Mouse (Mus musculus) frontal cortex, postnatal 36 days (tissue): ENCODE measurements around the gene Mcrip1.

ENCODE experiments used
- DNase-seq, 2 experiments: peaks; one replicate each; pipeline ENCODE4 v3.0.0; 2022; ENCODE audit warnings: low spot score in 2 of 2

Gene Mcrip1

DNA sequence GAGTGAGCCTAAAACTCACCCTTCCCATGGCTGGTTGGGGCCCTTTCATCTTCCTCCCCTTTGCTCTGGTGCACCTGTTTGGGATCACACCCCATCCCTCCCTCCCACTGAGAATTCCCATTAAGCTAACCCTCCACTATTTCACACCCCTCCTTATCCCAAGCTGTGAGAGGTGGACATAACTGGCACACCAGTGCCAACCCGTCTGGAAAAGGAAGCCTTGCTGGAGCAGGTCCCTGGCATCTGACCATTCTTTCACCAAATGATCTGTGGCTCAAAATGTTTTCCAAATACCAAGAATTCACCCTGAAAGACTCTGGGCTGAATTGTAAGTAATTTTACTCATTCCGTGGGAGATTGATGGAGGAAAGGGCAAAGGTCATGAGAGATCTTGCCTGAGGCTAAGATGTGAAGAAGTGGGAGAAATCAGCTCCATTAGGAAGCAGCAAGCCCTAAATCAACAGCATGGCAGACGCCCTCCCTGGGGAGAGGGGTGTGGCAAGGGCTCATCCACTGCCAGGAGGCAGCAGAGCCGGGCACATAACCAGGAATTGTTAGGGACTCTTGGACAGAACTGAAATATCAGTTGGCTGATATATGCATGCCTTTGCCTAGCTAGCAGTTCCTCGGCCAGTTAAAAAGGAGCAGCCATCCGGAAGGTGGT is 36.6 kb downstream of the Mcrip1 start:
- no peak for DNase-seq

DNA sequence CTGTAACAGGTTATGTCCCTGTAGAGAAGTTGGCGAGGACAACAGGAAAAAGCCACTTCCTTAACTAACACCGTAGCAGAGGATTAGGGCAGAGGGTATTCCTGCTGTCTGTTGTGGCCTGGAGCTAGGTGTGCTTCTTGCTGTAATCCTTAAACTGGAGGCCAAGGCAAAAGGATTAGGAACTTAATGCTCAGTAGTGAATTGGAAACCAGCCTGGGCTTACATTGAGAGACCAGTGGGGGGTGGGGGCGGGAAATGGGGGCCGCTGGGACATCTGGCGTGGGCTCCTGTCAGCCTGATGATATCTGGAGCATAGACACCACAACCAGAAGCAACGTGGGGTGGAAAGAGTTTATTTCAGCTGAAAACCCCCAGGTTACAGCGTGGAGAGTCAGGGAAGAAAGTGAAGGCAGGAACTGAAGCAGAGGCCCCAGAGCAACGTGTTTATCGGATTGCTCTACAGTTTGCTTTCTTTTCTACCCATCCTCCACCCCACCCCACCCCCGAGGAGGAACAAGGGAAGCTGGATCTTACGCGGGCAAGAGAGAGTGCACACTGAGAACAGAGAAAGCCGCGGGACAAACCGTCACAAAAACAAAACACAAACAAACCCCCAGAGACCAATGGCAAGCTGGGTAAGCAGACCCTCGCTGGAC is 39.0 kb downstream of the Mcrip1 start:
- DNase-seq: no peak

DNA sequence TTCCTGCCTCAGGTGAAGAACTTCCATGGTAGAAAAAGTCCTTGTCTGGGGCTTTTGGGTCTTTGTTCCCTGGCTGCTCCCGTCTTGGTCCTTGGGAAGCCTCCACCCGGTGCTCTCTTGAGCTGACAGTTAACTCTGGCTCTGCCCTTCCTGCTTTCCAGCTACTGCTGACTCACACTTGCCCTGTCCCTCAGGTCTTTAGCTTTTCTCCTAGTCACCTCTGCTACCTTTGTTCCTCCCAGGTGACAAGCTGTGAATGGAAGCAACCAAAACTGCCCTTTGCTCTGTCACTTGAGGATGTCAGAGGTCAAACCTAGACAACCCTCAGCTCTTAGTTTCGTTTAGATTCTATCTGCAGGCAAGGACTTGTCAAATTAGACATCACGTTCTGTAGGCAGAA is 39.6 kb downstream of the Mcrip1 start:
- no peak for DNase-seq

DNA sequence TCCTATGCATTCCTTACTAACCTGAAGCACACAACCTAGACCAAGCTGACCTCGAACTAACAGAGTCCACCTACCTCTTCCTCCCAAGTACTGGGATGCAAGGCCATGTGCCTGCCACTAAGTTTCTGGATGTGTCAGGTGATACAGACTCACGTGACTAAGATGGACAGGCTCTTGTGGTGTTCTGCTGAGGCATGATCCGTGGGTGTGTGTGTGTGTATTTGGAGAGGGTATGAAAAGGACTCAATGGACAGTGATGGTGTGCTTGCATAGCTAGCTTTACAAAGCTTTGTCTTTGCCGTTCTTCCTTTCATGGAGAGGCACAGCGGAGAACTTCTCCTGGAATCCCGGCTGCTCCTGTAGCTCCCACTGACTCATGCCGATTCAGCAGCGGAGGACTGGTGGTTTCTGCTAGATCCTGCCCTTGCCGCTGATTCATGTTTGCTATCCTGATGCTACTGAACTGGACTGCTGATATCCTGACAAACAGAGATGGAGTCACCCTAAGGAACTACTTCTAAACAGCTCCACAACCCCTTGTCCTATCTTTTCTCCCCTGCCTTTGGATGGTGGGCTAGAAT is 41.1 kb downstream of the Mcrip1 start:
- DNase-seq: no peak

DNA sequence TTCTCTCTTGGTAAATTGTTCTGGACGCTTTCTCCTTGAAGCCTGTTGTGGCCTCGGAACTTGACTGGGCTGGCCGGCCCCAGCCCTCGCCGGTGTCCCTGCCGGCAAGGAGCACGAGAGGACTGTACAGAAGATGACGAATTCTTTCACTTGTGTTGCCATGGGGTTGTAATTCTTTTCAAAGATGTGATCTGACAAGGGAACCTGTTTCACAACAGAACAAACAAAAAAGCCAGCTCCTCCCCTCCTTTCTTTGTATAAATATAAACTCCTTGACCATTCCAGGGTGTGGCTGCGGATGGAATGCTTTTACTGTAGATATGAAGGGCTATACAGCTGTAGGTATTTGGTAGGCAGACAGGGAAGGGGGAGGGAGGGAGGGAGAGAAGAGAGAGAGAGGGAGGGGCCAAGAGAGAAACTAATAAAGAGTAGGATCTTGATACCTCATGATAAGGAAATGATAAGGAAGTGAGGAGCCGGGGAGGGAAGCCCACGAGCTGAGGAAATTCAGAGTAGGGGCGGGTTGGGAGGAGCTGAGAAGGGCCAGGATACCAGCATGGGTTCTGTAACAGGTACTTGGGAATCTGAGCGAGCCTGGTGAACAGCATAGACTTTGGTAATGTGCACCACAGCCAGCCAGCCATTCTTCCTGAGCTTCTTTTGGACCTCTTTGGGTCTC is 41.8 kb downstream of the Mcrip1 start:
- DNase-seq: no peak

DNA sequence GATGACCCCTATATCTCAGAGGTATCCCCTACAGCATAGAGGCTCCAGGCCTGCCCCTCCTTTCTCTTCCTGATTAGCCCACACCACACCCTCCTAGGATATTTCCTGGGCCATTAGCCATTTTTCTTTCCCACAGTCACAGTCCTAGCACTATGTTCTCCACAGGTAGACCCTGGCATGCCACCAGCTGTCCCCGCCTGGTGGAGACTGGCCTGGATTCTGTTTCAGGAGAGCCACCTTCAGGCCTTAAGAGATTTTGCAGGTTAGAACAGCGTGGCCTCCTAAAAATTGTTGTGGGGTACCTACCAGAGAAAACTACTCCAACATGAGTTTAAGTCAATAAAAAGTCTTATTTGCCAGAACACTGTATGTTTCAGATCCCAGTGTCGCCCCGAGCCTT is 42.6 kb downstream of the Mcrip1 start:
- DNase-seq: no peak

DNA sequence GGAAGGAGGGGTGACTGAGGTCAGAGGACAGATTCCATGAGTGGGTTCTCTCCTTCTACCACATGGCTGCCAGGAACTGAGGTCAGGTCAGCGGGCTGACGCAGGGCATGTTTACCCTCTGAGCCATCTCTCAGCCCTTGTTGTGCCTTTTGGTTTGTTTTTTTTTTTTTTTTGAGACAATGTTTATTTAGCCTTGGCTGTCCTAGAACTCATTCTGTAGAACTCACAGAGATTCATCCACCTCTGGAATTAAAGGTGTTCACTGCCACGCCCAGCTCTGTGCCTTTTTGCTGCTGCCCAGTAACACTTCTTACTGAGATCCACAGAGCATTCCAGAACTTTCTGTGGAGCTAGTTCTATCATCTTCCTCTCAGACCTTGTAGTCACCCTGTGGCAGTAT is 43.9 kb downstream of the Mcrip1 start:
- DNase-seq: no peak

DNA sequence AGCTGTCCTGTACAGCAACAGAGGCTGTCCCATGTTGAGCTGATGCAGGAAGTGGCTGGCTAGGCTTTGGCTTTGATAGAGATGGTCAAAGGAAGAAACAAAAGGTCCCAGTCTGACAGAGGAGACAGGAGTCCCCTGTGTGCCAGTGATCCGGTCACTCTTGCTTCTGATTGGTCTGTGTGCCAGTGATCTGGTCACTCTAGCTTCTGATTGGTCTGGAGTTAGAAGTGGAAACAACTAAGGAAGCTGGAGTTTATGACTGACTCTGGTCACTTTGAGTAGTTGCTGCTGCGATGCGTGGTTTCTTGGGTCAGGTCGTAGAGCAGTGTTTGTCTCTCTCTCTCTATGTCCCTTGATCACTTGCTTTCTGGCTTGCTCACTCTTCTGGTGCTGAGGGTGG is 47.8 kb downstream of the Mcrip1 start:
- no peak for DNase-seq

DNA sequence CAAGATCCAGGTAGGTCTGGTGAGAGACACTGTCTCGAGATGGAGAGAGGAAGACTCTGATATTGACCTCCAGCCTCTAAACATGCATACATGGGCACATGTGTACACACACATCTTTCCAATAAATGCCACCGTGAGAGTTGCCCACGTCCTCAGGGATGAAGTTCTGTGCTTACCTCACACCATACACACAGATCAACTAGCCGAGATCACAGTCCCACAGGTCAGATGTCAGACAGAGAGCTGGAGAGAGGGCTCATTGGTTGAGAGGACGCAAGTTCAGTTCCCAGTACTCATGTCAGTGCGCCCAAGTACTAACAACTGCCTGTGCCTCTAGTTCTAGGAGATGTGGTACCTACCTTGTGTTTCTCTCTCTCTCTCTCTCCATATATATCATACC is 48.5 kb downstream of the Mcrip1 start:
- no peak for DNase-seq

DNA sequence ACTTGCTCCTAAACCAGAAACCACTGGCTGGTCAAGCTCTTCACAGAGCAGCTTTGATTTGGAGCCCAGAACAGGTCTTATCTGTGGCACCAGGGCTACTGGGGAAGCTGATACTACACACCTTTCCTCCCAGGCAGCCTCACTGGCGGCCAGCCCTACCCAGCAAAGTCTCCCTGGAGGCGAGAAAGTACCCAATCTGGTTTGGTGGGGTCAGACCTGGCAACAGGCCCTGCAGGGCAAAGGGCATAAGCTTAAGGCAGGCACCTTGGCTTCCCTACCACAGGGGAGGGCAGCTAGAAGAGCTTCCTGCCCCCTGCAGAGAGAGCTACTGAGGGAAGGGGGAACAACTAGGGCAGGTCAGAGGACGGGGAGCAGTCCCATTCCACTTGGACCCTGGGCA is 49.2 kb downstream of the Mcrip1 start:
- no peak for DNase-seq

DNA sequence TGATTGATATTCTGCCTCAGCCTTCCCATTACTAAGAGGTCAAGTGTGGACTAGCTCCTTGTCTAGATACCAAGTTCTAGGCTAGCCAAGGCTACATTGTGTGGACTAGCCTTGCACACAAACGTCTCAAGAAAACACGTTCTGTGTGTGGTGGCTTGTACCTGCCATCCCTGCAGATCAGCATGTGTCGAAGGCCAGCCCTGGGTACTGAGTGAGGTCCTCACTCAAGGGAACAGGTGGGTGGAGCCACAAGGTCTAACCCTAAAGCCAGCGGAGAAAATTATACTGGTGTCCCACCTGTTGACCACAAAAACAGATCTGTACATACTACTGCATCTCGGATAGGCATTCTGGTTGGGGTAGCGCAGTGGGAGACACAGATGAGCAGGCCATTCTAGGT is 49.6 kb downstream of the Mcrip1 start:
- DNase-seq: no peak

DNA sequence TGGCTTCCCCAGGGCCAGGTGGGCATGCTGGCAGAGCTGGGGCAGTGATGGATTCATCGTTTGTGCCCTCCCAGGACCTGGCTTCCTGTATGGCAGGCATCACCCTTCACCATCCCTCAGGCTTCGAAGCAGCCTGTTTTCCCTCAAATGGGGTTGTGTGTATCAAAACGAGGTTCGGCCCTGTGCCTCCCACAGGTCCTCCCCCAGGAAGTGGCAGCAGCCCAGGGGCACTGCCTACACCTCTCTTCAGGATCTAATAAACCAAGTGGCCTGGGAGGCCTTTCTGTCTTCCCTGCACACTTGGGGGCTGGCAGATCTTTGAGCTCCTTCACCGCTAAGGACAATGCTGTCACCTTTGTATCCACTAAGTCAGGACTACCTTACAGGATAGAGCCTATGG is 50.6 kb downstream of the Mcrip1 start:
- DNase-seq: no peak

DNA sequence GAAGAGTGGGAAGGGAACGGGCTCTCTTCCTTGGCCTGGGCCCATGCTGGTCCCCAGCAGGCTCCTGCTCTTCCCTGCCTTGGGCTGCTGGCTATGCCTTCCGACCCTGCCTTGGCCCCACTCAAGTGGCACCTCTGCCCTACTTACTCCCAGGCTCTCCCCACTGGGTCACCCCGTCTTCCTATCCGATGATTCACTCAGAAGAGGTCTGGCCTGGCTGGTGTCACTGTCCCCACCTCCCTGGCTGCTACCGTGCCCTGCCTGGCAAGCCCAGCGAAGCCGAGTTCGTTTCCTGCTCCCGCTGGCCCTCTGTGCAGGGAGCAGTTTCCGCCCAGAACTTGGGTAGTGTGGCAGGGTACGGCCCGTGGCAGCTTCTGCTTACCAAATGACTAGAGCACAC is 51.3 kb downstream of the Mcrip1 start:
- DNase-seq: no peak

DNA sequence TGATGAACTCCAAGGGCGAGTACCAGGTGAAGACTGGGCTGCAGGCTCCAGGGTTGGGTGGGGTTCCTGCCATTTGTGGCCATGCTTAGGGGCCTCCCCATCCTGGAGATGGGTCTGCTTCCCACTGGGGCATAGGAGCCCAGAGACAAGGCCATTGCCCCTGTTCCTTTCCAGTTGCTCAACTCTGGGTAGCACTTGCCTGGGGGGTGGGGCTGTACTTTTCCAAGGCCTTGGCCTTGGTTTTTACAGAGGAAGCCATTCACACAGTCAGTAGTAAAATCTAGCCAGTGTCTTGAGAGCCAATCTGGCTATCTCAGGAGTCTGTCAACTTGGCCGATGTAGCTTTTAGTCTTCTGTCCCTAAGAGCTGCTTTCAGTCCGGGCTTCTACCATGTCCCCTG is 52.1 kb downstream of the Mcrip1 start:
- no peak for DNase-seq

DNA sequence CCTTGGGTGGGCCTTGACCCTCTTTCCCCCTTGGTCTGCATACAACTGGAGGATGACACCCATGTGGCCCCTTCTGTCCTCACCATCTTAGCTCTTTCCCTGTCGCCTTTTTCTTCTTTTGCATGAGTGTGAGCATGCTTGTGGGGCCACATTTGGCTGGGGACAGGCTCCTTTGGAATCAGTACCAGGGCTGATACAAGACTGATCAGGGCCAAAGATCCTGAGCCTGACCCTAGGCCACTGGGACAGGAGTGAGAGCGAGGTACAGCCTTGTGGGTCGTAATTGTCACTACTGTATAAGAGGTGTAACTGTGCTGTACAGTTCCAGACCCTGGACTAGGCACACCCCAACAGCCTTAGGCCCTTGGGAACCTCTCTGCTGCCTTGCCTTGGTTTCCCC is 55.6 kb downstream of the Mcrip1 start:
- no peak for DNase-seq

DNA sequence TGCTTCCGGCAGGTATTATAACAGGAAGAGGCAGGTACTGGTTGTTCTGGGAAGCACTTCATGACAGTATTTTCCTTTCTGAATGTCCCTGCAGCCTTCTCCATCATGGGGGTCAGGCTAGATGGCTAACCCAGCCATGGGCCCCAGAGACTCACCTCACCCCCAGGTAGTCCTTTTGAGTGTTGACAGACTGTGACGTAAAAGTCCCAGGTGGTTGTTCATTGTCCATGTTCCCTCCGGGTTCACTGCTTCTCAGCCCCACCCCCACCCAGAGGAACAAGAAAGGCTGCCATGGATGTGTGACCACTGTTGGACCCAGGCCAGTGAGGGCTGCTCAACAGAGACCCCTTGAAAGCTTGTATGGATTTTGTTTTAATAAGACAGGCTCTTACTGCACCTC is 56.2 kb downstream of the Mcrip1 start:
- DNase-seq: no peak
